Mouse (Mus musculus) CD4-positive, CD25-positive, alpha-beta regulatory T cell, adult 9 weeks (primary cell): ENCODE results near the gene Kcnj1. TPM values are rescaled to one million over a fixed set of nuclear protein-coding genes. Genes with fewer than 3 reads are reported as not detected.

ENCODE experiments used
- polyA plus RNA-seq: library from polyadenylated mRNA; unstranded; fragments of 100-300 nt; shearing (Covaris generic); gene quantifications from one replicate; pipeline ENCODE4 v1.2.1, GENCODE M21; 2017

The Kcnj1 gene
- polyA plus RNA-seq = not detected

DNA sequence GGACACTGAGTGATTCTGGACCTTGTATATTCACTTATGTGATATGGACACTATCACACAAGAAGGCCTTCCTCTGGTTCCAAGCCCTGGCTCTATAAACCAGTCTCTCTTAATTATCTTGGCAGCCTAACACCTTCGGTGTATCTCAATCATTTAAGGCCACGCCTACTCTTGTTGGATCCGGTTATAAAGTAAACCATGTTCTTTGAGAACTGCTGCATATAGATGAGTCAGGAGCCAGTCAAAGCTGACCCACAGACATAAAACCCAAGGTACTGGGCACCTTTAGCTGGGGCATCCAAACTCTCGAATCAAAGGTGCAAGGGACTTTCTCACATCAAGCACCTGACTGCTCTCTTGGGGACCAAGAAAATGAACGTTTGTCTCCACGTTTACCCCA lies at the start of gene Kcnj1:
Gene Kcnj1 (plus strand): TSS at position 292 of the 400 bp plus-strand sequence.

DNA sequence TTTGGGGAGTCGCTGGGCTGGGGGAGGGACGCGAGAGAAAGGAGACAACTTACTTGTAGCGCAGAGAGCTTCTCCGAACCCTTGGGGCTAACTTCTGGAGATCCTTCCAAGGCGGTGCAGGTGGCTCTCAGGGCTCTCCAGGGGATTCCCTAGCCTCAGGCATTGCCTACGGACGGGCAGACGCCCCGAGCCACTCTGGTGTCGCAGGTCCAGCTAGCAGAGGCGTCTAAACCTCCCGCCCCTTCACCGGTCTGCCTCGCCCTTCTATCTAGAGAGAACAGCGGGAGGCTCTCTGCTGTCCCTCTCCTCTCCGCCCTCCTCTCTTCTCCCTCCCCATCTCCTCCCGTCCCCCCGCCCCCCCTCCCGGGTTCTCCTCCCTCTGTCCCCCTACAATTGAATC lies 28.2 kb upstream of the Kcnj1 start, which contains the start of gene Kcnj5:
Gene Kcnj5 (minus strand): TSS at position 300 of the 400 bp plus-strand sequence.

Other genes with a start within 250 kb of the Kcnj1 start
- gene Kcnj5, start 28.1 kb upstream of the Kcnj1 start, polyA plus RNA-seq = not detected
- gene Fli1, start 170.4 kb downstream of the Kcnj1 start, polyA plus RNA-seq = 92.8 TPM